Mouse (Mus musculus) yolk sac, embryonic 10.5 days (tissue): Measurements from ENCODE around the gene Defb9.
"Not testable (repeated sequence)": the region's sequence is repeated elsewhere in the genome, so short reads cannot be mapped to it uniquely, and the experiment has no call there.

Experiments
- DNase-seq: peaks from one replicate; pipeline ENCODE4 v3.0.0-alpha.2; 2017; ENCODE audit warnings: low spot score

The Defb9 gene

GRCm38 (mm10) chr8:21885321-21885720, at the start of gene Defb9:
Gene Defb9 (minus strand): TSS chr8:21885421.
- DNase-seq, result not testable (repeated sequence)

- no peak for DNase-seq
These were observed 47.4 kb upstream of the Defb9 start, which contains the start of gene Defb15 for GRCm38 (mm10) chr8:21932610-21933009. Gene Defb15 (minus strand): TSS chr8:21932710.

- DNase-seq, result not testable (repeated sequence)
These were observed 45.5 kb upstream of the Defb9 start for GRCm38 (mm10) chr8:21930754-21931153.

- no peak for DNase-seq
These were observed 30.4 kb upstream of the Defb9 start for GRCm38 (mm10) chr8:21915625-21916024.

GRCm38 (mm10) chr8:21912554-21912953, 27.3 kb upstream of the Defb9 start:
- no peak for DNase-seq

GRCm38 (mm10) chr8:21911931-21912330, 26.7 kb upstream of the Defb9 start:
- no peak for DNase-seq

GRCm38 (mm10) chr8:21906290-21906689, 21.1 kb upstream of the Defb9 start, which contains the start of gene Defb11:
Gene Defb11 (minus strand): TSS chr8:21906412.
- DNase-seq, result not testable (repeated sequence)

- DNase-seq, result not testable (repeated sequence)
These were observed 26.6 kb downstream of the Defb9 start, which contains the start of gene Defb10 for GRCm38 (mm10) chr8:21858586-21858985. Gene Defb10 (plus strand): TSS chr8:21858901.
